Mouse (Mus musculus) myocyte (in vitro differentiated cells): ENCODE results near the gene Ankrd55. TPM values are rescaled to one million over a fixed set of nuclear protein-coding genes. Genes with fewer than 3 reads are reported as not detected.

ENCODE experiments used
- H3K27me3 ChIP-seq: one replicate; pipeline ENCODE4 v1.6.1; 2011; ENCODE audit not compliant: control insufficient read depth, insufficient read depth, insufficient read length
- H3K36me3 ChIP-seq: one replicate; pipeline ENCODE4 v1.6.1; 2011; ENCODE audit not compliant: control insufficient read depth, insufficient read depth
- H3K4me2 ChIP-seq: one replicate; pipeline ENCODE4 v1.6.1; 2011; ENCODE audit warnings: low read depth, control low read depth
- H3K4me3 ChIP-seq: one replicate; pipeline ENCODE4 v1.5.1; 2011; ENCODE audit warnings: mild to moderate bottlenecking, control low read depth, moderate library complexity
- H3K79me2 ChIP-seq: one replicate; pipeline ENCODE4 v1.6.1; 2011; ENCODE audit not compliant: control insufficient read depth, insufficient read depth
- H3ac ChIP-seq: one replicate; pipeline ENCODE4 v1.6.1; 2011; ENCODE audit not compliant: control insufficient read depth, insufficient read length
- CEBPB ChIP-seq: IDR thresholded peaks from 2 replicates; pipeline ENCODE4 v1.6.1; 2011; ENCODE audit warnings: mild to moderate bottlenecking, moderate library complexity; ENCODE audit not compliant: poor library complexity, insufficient read depth, severe bottlenecking
- E2F4 ChIP-seq: IDR thresholded peaks from one replicate; pipeline ENCODE4 v1.6.1; 2011; ENCODE audit warnings: mild to moderate bottlenecking, control low read depth, moderate library complexity; ENCODE audit not compliant: insufficient read depth
- MAX ChIP-seq: IDR thresholded peaks from one replicate; pipeline ENCODE4 v1.6.1; 2011; ENCODE audit warnings: low read depth, mild to moderate bottlenecking, control low read depth
- MYOD1 ChIP-seq, 3 experiments: IDR thresholded peaks; one replicate each; pipeline ENCODE4 v1.6.1; 2011; ENCODE audit warnings: control low read depth in 2 of 3, low read depth in 2 of 3, mild to moderate bottlenecking in 2 of 3, moderate library complexity in 1 of 3; ENCODE audit not compliant: insufficient read length in 2 of 3, control insufficient read depth in 1 of 3
- MYOG ChIP-seq, 3 experiments: IDR thresholded peaks; one replicate each; pipeline ENCODE4 v1.6.1; 2011; ENCODE audit warnings: control low read depth in 2 of 3, low read depth in 2 of 3, mild to moderate bottlenecking in 2 of 3; ENCODE audit not compliant: insufficient read length in 2 of 3, control insufficient read depth in 1 of 3, insufficient read depth in 1 of 3
- POLR2A ChIP-seq: IDR thresholded peaks from one replicate; pipeline ENCODE4 v1.6.1; 2011; ENCODE audit warnings: low read depth, mild to moderate bottlenecking, control low read depth, moderate library complexity; ENCODE audit not compliant: insufficient read length
- POLR2AphosphoS2 ChIP-seq: IDR thresholded peaks from one replicate; pipeline ENCODE4 v1.6.1; 2011; ENCODE audit warnings: low read depth, control low read depth; ENCODE audit not compliant: insufficient read length
- REST ChIP-seq: IDR thresholded peaks from one replicate; pipeline ENCODE4 v1.6.1; 2011; ENCODE audit warnings: mild to moderate bottlenecking, control low read depth, moderate library complexity; ENCODE audit not compliant: insufficient read depth, insufficient read length
- SRF ChIP-seq: IDR thresholded peaks from one replicate; pipeline ENCODE4 v1.6.1; 2011; ENCODE audit warnings: low read depth; ENCODE audit not compliant: control insufficient read depth, insufficient read length
- TCF12 ChIP-seq: IDR thresholded peaks from one replicate; pipeline ENCODE4 v1.6.1; 2011; ENCODE audit warnings: mild to moderate bottlenecking, control low read depth; ENCODE audit not compliant: poor library complexity, insufficient read depth, severe bottlenecking
- TCF3 ChIP-seq: IDR thresholded peaks from one replicate; pipeline ENCODE4 v1.6.1; 2011; ENCODE audit warnings: low read depth, control low read depth; ENCODE audit not compliant: insufficient read length
- USF1 ChIP-seq: IDR thresholded peaks from one replicate; pipeline ENCODE4 v1.6.1; 2011; ENCODE audit warnings: low read depth, mild to moderate bottlenecking, control low read depth, moderate library complexity
- polyA plus RNA-seq: library from polyadenylated mRNA; unstranded; fragments of >200 nt; fragmentation: generic; extraction: Trizol; gene quantifications from one replicate; pipeline ENCODE4 v1.2.1, GENCODE M21; 2012; ENCODE audit warnings: missing spikeins

Ankrd55 gene
- polyA plus RNA-seq, 1 experiment: 0.59 TPM

GRCm38 (mm10) chr13:112366321-112367029, 78.2 kb downstream of the Ankrd55 start:
- Histone ChIP-seq H3ac (no peak overlapping the region), H3K27me3 (no peaks in the 10 kb centered on the region), H3K4me3 (no peak overlapping the region), H3K36me3 (no peaks in the 10 kb centered on the region), H3K4me2 (no peak overlapping the region), H3K79me2 (no peaks in the 10 kb centered on the region)
- no peak for TF ChIP-seq SRF
- no peak for TF ChIP-seq TCF3
- TF ChIP-seq CEBPB: no peak
- TF ChIP-seq E2F4: no peak
- no peak for TF ChIP-seq MYOD1 (IDR thresholded peaks at IDR 0.05; ENCODE audit: control insufficient read depth in 1 of 3, insufficient read length in 2 of 3, low read depth in 2 of 3)
- TF ChIP-seq POLR2AphosphoS2: no peak
- TF ChIP-seq MYOG (IDR thresholded peaks at IDR 0.05; ENCODE audit: control insufficient read depth in 1 of 3, insufficient read depth in 1 of 3, insufficient read length in 2 of 3, low read depth in 2 of 3): no peak
- no peak for TF ChIP-seq REST
- no peak for TF ChIP-seq MAX
- no peak for TF ChIP-seq USF1
- TF ChIP-seq TCF12: no peak
- no peak for TF ChIP-seq POLR2A

GRCm38 (mm10) chr13:112371729-112372128, 83.5 kb downstream of the Ankrd55 start:
- no peak overlapping the region for H3ac ChIP-seq
- H3K27me3 ChIP-seq: no peaks in the 10 kb centered on the region
- H3K36me3 ChIP-seq: no peaks in the 10 kb centered on the region
- no peak for TF ChIP-seq POLR2AphosphoS2
- no peak overlapping the region for H3K4me2 ChIP-seq
- no peaks in the 10 kb centered on the region for H3K79me2 ChIP-seq
- no peak overlapping the region for H3K4me3 ChIP-seq

DNA sequence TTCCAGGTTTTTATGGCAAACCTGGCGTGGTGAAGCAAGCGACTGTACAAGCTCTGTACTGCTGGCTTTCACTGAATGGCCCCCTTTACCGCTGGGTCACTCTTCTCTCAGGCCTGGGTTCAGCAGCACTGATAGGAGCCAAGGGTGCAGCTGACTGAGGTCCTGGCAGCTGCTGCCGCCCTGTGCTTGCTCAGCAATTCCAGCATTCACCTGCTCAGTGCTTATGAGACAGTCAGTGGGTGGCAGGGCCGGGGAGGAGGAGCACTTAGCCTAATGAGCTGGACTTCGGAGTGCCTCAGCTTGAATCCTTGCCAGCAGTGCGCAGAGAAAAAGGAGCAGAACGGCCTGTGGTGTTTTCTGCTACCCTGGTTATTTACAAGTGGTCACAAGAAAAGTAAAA, 87.5 kb downstream of the Ankrd55 start:
- H3K4me2 ChIP-seq: no peak overlapping the region
- H3ac ChIP-seq: no peak overlapping the region
- no peaks in the 10 kb centered on the region for H3K27me3 ChIP-seq
- H3K79me2 ChIP-seq: no peaks in the 10 kb centered on the region
- no peak overlapping the region for H3K4me3 ChIP-seq
- H3K36me3 ChIP-seq: no peaks in the 10 kb centered on the region
- TF ChIP-seq MYOD1 (IDR thresholded peaks at IDR 0.05; ENCODE audit: control insufficient read depth in 1 of 3, insufficient read length in 2 of 3, low read depth in 2 of 3) (peak in 2 of 3 experiments; percentile 89 to 94), MAX (no peak), TCF3 (peak; percentile 59), REST (no peak), MYOG (IDR thresholded peaks at IDR 0.05; ENCODE audit: control insufficient read depth in 1 of 3, insufficient read depth in 1 of 3, insufficient read length in 2 of 3, low read depth in 2 of 3) (peak; percentile 43 to 96 (median 90)), TCF12 (no peak)

DNA sequence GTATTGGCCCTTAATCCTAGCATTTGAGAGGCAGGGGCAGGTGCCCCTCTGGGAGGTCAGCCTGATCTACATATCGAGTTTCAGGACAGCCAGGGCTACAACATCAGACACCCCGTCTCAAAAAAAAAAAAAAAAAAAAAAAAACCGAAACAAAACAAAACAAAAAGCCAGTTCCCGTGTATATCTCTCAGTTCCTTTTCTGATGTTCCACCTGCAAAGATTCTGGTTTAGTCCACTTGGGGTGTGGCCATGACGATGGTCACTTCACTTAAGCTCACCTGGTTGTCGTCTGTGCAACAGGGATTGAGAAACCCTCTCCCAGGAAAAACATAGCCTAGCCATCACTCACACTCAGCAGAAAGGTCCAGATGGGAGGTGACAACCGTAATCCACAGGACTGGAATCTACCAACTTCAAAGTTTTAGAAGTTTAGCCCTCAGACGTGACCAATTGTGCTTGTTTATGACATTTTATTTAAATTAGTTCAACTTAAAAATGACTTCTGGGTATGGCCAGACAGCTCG, 90.6 kb downstream of the Ankrd55 start:
- TF ChIP-seq POLR2AphosphoS2: no peak
- TF ChIP-seq USF1: no peak
- peak in 1 of 3 experiments; percentile 49 for TF ChIP-seq MYOD1 (IDR thresholded peaks at IDR 0.05; ENCODE audit: control insufficient read depth in 1 of 3, insufficient read length in 2 of 3, low read depth in 2 of 3)
- no peak for TF ChIP-seq E2F4
- TF ChIP-seq CEBPB: no peak
- H3K36me3 ChIP-seq: no peaks in the 10 kb centered on the region
- no peaks in the 10 kb centered on the region for H3K79me2 ChIP-seq
- no peak overlapping the region for H3K4me2 ChIP-seq
- H3K27me3 ChIP-seq: no peaks in the 10 kb centered on the region
- no peak overlapping the region for H3ac ChIP-seq
- no peak overlapping the region for H3K4me3 ChIP-seq

DNA sequence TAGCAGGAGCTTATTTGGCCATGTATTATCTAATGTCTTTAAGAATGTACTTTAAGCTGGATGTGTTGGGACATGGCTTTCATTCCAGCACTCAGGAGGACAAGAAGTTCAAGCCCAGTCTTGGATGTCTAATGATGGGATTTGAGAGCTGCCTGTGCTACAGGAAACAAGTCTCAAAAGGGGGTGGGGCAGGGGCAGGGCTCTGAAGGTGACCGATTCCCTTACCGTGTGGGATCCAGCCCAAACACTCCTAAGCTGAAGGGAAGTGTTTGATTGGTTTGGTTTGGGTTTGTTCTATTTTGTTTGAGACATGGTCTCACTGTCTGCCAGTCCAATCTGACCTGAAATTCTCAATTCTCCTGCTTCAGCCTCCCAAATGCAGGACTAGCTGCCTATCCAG, 93.2 kb downstream of the Ankrd55 start:
- no peaks in the 10 kb centered on the region for H3K79me2 ChIP-seq
- TF ChIP-seq TCF3 (no peak), MYOG (IDR thresholded peaks at IDR 0.05; ENCODE audit: control insufficient read depth in 1 of 3, insufficient read depth in 1 of 3, insufficient read length in 2 of 3, low read depth in 2 of 3) (no peak), POLR2A (no peak), MAX (no peak), CEBPB (no peak)
- no peaks in the 10 kb centered on the region for H3K27me3 ChIP-seq
- no peak overlapping the region for H3ac ChIP-seq
- no peak overlapping the region for H3K4me2 ChIP-seq
- H3K36me3 ChIP-seq: no peaks in the 10 kb centered on the region
- H3K4me3 ChIP-seq: no peak overlapping the region

- no peaks in the 10 kb centered on the region for H3K79me2 ChIP-seq
- no peaks in the 10 kb centered on the region for H3K36me3 ChIP-seq
- H3K4me3 ChIP-seq: no peak overlapping the region
- TF ChIP-seq MAX (no peak), POLR2A (no peak), SRF (no peak), REST (no peak), TCF12 (no peak), USF1 (no peak), MYOG (IDR thresholded peaks at IDR 0.05; ENCODE audit: control insufficient read depth in 1 of 3, insufficient read depth in 1 of 3, insufficient read length in 2 of 3, low read depth in 2 of 3) (no peak), CEBPB (no peak), POLR2AphosphoS2 (no peak)
- no peak overlapping the region for H3ac ChIP-seq
- no peaks in the 10 kb centered on the region for H3K27me3 ChIP-seq
- H3K4me2 ChIP-seq: no peak overlapping the region
Observed at GRCm38 (mm10) chr13:112382457-112382856, 94.2 kb downstream of the Ankrd55 start.
